ENCODE assay signal across 31 mouse cellular contexts in the genomic region with DNA sequence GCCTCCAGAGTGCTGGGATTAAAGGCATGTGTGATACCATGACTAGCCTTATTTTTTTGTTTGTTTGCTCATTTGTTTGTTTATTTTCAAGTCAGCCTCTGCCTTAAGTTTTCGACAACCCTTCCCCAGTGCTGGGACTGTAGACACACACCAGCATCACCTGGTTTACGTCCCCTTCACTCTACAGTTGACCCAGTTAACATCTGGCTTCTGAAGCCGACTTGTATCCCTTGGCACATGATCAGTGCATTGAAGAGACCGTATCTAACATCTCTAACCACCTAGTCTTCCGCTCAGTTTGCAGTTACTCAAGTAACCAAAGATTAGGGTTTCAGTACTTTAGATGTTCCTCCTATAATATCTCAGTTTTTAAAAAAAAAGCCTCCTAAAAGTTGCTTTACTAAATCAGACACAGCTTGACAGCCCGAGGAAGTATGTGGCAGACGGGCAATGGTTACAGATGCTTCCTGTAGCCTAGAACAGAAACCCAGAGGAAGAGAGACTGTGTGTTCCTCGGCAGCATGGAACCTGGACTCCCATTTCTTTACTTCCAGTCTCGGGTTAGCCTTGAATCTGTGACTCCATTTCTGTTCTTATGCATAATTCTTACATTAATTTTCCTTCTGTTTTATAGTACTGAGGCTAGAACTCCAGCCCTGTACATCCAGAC.
DNase-seq lines count a peak whose midpoint lies in the region; ATAC-seq and TF ChIP-seq lines count a peak whose summit lies in the region.
"Had no signal": no experiment of that assay in that cellular context is flagged by ENCODE, and none has a peak within 500 bp of the region (broad histone marks: within the 10 kb centered on the region; RNA-seq: fewer than 3 reads in every experiment).

No protein-coding gene starts in this region.

- no peak overlapping the region for H3K4me2 ChIP-seq in heart, postnatal 0 days (ENCODE audit: low read depth, low read length)
- H3K4me2 ChIP-seq: embryonic facial prominence, embryonic 15.5 days; forebrain, embryonic 12.5 days; heart, embryonic 11.5 days; hindbrain, embryonic 12.5 days; intestine, embryonic 15.5 days; midbrain, embryonic 12.5 days; neural tube, embryonic 13.5 days; stomach, embryonic 15.5 days had no signal

- no peak overlapping the region for H3K9ac ChIP-seq in heart, postnatal 0 days (replicated peaks; ENCODE audit: low read depth, low read length)
- H3K9ac ChIP-seq: embryonic facial prominence, embryonic 15.5 days; forebrain, embryonic 12.5 days; forebrain, postnatal 0 days; hindbrain, embryonic 12.5 days; intestine, embryonic 15.5 days; liver, embryonic 14.5 days; midbrain, embryonic 12.5 days; neural tube, embryonic 13.5 days; stomach, embryonic 15.5 days had no signal

- peaks cover 40% of the 10 kb centered on the region for H3K4me1 ChIP-seq in heart, postnatal 0 days (ENCODE audit: control insufficient read depth, insufficient read depth)
- peaks cover 33% of the 10 kb centered on the region for H3K4me1 ChIP-seq in olfactory bulb, adult 2 months (ENCODE audit: control insufficient read depth, insufficient read depth, low read length)
- H3K4me1 ChIP-seq: stomach, embryonic 15.5 days had no signal

- no peak for TF ChIP-seq EP300 in heart, postnatal 0 days (IDR thresholded peaks at IDR 0.05; ENCODE audit: low read depth)

- no peaks in the 10 kb centered on the region for H3K27me3 ChIP-seq in heart, postnatal 0 days (ENCODE audit: control insufficient read depth, insufficient read depth, low read length)
- H3K27me3 ChIP-seq: embryonic facial prominence, embryonic 15.5 days; forebrain, embryonic 12.5 days; hindbrain, embryonic 12.5 days; intestine, embryonic 15.5 days; midbrain, embryonic 12.5 days; neural tube, embryonic 13.5 days; stomach, embryonic 15.5 days had no signal

- no peaks in the 10 kb centered on the region for H3K36me3 ChIP-seq in heart, postnatal 0 days (replicated peaks; ENCODE audit: control insufficient read depth, insufficient read depth, low read length)
- H3K36me3 ChIP-seq: embryonic facial prominence, embryonic 15.5 days; intestine, embryonic 15.5 days; stomach, embryonic 15.5 days had no signal

- no peaks in the 10 kb centered on the region for H3K9me3 ChIP-seq in heart, postnatal 0 days (replicated peaks; ENCODE audit: control insufficient read depth, low read length)
- H3K9me3 ChIP-seq: embryonic facial prominence, embryonic 10.5 days; embryonic facial prominence, embryonic 15.5 days; forebrain, embryonic 12.5 days; hindbrain, embryonic 12.5 days; intestine, embryonic 15.5 days; midbrain, embryonic 12.5 days; neural tube, embryonic 13.5 days; stomach, embryonic 15.5 days had no signal

- WGBS in heart, postnatal 0 days, result 67% methylated on average over 9 of the region's 9 CpGs
- 68% methylated on average over 9 of the region's 9 CpGs for WGBS in olfactory bulb, adult 2 months

- intact Hi-C loops in heart, postnatal 14 days (cut with DNase I), result loop anchor here (5.0 kb wide), 1 partner anchor 112 kb away; the partner anchor contains the start of gene Ppm1e

- no peak for TF ChIP-seq CTCF in heart, postnatal 0 days (IDR thresholded peaks at IDR 0.05; ENCODE audit: low read depth)
- no peak for TF ChIP-seq CTCF in olfactory bulb, adult 2 months (IDR thresholded peaks at IDR 0.05; ENCODE audit: insufficient read depth, low read depth, low read length)

- no peak for TF ChIP-seq POLR2A in olfactory bulb, adult 2 months (IDR thresholded peaks at IDR 0.05; ENCODE audit: insufficient read depth, low read depth, low read length)

- no peak for ATAC-seq in heart, postnatal 0 days (ENCODE audit: insufficient read depth, low read depth)
- ATAC-seq in common myeloid progenitor, adult 5-6 weeks (replicated peaks; ENCODE audit: low read depth, poor library complexity, severe bottlenecking), result peak; percentile 83
- ATAC-seq in megakaryocyte-erythroid progenitor cell, adult 5-6 weeks (replicated peaks; ENCODE audit: low FRiP score, low TSS enrichment, poor library complexity, severe bottlenecking), result no peak
- ATAC-seq: CD4-positive, CD25-positive, alpha-beta regulatory T cell, adult 4 months; forebrain, postnatal 0 days; hindbrain, postnatal 0 days; intestine, embryonic 15.5 days had no signal

- no peak for DNase-seq in heart, postnatal 0 days (ENCODE audit: low spot score)
- DNase-seq in heart, postnatal 14 days, result no peak
- peak; percentile 47 for DNase-seq in thymus, postnatal 4 days
- DNase-seq in cerebellum, adult 9-11 months, result no peak
- DNase-seq: adrenal gland, postnatal 25 days; cerebellum, adult 11-12 months; cerebellum, postnatal 10 days; forebrain, postnatal 0 days; gastrocnemius, postnatal 14 days; kidney, adult 2 months; kidney, postnatal 36 days; layer of hippocampus, postnatal 36 days; liver; lung, adult 2 months; lung, postnatal 10 days had no signal

- H3K4me3 ChIP-seq in heart, postnatal 0 days (ENCODE audit: low read depth, low read length), result no peak overlapping the region
- no peak overlapping the region for H3K4me3 ChIP-seq in olfactory bulb, adult 2 months (ENCODE audit: insufficient read depth, low read depth, low read length)
- H3K4me3 ChIP-seq: embryonic facial prominence, embryonic 10.5 days; embryonic facial prominence, embryonic 15.5 days; forebrain, embryonic 12.5 days; hindbrain, embryonic 12.5 days; intestine, embryonic 15.5 days; midbrain, embryonic 12.5 days; myocyte; neural tube, embryonic 13.5 days; stomach, embryonic 15.5 days had no signal

- H3K27ac ChIP-seq in heart, postnatal 0 days (ENCODE audit: low read depth), result peak overlapping the region; percentile 61; the same call in 1 of the 2 replicates
- H3K27ac ChIP-seq in olfactory bulb, adult 2 months (ENCODE audit: insufficient read depth, low read depth, low read length), result peak overlapping the region; percentile 75
- H3K27ac ChIP-seq: embryonic facial prominence, embryonic 10.5 days; embryonic facial prominence, embryonic 15.5 days; forebrain, embryonic 12.5 days; hindbrain, embryonic 12.5 days; hindbrain, postnatal 0 days; intestine, embryonic 15.5 days; liver, embryonic 14.5 days; midbrain, embryonic 12.5 days; neural tube, embryonic 13.5 days; stomach, embryonic 15.5 days had no signal
